Mouse (Mus musculus) adrenal gland, adult 8-10 months (tissue): ENCODE data around the gene Kcns3. TPM values are rescaled to one million over a fixed set of nuclear protein-coding genes. Genes with fewer than 3 reads are reported as not detected.
A peak's percentile ranks its signal among the peaks of the same experiment; 100 is the strongest.

Source experiments
- DNase-seq: peaks from one replicate; pipeline ENCODE4 v3.0.0; 2022
- total RNA-seq, 4 experiments: library from RNA; stranded (reverse); gene quantifications; 2 replicates each; pipeline ENCODE4 v1.2.4; 2022

Gene Kcns3
- 1 to 10 TPM; 2.6 to 7.6 (median 3.8) TPM for total RNA-seq

DNA sequence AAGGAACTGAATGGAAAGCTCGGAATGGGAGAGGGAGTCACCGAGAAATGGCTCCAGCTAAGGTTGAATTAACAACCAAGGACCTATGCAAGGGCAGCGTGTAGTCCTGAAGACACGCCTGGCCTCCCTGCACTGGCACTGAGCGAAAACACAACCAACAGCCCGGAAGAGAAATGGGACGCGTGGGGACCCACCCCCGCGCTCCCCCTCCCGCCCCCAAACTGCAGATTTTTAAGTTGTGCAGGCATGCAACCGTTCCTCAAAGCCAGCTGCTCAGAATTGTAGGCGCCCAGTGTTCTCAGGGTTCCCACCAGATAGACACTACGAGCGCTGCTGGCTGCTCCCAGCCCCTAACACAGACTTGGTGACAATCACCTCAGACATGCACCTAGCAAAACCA lies at the start of gene Kcns3:
TSS of gene Kcns3 (minus strand) at position 42 of the 400 bp plus-strand sequence.
- DNase-seq: no peak

DNA sequence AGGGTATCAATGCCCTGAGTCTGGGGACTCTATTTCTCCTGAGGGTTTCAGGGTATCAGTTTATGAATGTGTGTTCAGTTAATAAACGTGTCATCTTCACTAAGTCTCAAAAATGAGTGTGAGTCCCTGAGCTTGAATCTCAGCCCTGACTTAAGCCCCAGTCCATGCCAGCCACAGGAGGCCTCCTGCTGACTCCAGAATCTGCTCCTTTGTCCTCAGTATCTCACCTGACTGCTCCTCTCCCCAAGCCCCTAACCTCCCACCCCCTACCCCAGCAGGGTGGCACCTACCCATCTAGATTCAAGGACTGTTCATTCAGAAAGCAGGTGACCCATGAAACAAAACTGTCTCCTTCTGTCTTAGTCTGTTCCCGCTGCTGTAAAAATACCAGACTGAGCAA lies 47.7 kb upstream of the Kcns3 start:
- DNase-seq: no peak

DNA sequence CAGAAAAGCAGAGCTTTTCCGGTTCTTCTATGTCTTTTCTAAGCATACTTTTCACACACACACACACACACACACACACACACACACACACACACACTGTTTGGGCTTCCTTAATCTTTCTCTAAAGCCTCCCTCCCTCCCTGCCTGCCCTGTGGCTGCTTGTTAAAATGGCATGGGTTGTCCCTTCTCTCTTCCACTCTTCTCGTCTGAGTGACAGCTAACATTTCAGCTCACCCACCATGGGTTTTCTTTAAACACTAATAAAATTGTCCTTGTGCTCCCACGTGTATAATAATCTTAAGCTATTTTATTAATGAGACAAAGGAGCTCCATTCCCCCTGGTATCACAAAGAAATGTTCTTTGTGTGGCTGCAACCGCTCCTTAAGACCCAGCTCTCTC lies 47.2 kb upstream of the Kcns3 start:
- no peak for DNase-seq

DNA sequence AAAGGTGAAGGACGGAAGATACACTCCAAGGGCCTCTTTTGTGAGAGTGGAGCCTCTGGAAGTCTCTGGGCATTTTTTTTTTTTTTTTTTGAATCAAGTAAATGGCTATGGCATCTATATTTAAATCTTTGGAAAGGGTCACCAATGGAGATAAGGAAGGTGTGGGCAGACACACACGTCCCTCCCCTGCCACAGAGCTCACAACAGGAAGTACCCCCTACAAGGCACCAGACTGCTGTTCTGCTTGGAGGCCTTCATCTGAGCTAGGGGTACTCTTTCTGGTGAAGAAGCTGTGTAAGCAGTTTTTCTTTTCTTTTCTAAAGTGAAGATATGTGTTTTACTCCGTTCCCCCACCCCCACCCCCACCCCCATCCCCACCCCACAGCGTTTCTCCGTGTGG lies 46.0 kb upstream of the Kcns3 start:
- no peak for DNase-seq

DNA sequence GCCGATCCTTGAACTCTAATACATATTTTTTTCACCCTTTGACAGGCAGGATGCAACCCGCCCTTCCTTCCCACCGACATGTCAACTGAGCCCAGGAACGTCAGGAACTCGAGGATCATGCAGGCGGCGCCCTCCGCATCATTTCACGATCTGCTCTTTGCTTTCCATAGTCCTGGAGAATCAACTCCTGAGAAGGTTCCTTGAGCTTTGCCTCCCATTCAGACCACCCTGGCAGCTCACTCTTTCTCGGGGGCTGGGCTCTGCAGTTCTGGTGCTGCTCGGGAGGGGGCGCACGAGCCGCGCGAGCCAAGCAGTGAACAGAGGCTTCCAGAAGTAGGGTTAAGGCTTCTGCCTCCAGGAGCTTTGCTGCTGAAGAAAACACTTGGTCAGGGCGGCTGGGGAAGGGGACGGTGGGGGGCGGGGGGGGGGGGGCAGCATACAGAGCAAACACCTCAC lies 45.3 kb upstream of the Kcns3 start:
- peak; percentile 51 for DNase-seq

DNA sequence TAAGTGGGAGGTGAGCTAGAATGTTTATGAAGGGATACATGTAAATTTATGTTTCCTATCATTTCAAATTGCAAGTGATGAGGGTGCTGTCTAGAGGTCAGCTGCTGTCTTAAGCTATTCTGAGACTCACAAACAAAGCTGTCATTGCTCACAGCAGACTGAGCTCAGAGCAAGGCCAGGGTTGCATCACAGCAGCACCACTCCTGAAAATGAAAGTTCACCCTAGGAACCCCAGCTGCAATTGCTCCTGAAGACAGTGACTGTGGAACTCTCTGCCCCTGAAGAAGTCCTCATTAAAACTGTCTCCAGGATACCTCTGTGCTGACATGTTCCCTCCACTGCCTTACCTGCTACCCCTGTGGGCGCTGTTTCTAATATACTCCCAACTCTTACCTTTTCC lies 44.2 kb upstream of the Kcns3 start:
- no peak for DNase-seq

DNA sequence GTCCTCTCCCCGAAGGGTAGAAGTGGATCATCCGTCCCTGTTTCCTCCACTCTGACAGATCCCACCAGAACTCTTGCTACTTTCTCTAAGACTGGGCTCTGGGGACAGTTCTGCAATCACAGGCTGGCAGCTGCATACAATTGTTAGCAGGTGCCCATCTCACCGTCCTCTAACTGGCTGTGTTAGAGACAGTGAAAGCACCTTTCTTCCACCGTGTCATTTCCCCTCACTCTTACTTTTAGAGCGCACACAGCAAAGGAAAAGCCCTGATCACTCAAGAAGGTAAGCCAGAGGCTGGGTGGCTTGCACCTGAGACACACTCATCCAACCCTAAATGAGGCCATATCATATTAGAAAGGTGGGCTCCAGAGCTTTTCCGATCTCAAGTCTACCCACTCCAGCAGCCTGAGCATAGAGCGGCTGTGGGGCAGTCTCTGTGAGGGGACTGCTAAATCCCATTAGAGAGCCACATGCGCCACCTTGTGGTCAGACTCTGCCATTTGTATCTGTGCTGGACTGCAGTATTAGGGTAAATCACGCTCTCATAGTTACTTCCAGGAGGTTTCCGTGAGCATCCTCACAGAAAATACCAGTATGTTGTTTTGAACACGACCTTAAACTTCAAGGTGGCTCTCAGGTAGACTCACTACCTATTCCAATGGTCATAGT lies 27.8 kb upstream of the Kcns3 start:
- DNase-seq: peak; percentile 64

DNA sequence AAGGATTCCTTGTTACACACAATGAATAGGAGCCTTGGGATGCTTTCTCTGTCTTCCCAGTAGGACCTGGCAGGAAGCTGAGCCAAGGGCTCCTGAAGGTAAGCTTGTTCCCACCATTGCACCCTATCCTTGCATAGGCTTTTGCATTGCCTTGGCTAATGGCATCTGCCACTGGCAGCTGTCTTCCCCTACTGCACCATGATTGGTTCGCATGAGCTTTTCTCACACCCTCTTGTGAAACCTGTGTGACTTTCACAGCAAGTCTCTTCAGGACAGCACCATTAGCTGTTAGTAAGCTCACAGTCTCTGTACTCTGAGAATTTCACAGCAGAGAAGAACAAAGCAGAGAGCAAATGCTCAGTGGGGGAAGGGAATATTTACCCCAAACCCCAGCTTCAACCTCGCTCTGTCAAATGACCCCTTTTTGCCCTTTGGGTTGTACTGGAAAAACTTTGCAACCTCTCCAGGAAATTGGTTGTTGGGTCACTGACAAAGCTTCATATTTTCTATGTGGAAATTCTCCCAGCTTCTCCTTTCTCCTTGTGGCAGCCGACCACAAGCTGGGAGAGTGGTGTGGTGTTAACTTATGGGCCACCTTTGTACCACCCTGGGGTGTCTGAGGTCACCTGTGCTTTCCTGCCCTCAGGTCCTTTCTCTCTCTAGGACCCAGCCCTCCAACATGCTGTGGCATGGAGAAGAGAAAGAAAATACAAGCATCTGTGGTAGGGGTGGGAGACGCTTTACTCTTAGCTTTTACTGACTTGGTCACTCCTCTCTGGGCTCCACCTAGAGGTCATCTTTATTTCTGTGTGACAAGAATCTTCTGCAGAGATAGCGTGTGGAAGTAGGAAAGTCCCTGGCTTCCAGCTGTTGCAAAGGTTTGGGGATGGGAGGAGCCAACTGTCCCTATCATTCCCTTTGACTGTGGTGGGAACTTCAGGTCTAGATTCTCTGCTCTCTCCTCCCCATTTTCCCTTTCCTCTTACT lies 26.8 kb upstream of the Kcns3 start:
- DNase-seq: no peak

DNA sequence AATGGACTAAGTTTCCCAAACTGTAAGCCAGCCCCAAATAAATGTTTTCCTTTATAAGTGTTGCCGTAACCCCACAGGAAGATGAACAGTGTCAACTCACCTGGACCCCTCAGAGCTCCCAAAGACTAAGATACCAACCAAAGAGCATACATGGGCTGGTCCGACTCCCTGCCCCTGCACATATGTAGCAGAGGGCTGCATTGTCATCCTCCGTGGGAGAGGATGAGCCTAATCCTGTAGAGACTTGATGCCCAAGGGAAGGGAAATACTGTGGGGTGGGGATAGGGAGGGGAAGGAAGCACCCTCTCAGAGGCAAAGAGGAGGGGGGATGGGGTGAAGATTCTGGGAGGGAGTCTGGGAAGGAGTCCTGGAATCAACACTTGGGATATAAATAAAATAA lies 7.8 kb upstream of the Kcns3 start:
- DNase-seq: no peak

DNA sequence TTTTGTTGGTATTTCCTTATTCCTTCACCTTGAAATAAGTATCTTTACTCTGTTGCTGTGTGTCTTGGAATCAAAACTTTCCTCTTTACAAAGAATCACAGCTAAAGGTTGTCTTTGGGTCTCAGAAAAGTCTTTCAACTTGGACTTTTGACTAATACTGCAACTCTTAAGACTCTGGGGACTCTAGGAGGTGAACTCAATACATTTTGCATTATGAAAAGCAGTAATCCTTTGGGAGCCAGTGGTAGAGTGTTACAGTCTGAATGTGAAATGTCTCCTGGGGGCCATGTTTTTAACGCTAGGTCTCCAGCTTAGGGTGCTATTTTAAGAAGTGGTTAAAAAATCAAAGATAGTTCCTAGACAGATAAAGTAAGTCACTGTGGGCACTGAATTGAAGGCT lies 4.3 kb upstream of the Kcns3 start:
- DNase-seq: no peak

- DNase-seq: no peak
Observed at GRCm38 (mm10) chr12:11153587-11153986, 2.7 kb upstream of the Kcns3 start.

GRCm38 (mm10) chr12:11150192-11150935 lies 492 bp downstream of the Kcns3 start:
- DNase-seq: peak; percentile 15

DNA sequence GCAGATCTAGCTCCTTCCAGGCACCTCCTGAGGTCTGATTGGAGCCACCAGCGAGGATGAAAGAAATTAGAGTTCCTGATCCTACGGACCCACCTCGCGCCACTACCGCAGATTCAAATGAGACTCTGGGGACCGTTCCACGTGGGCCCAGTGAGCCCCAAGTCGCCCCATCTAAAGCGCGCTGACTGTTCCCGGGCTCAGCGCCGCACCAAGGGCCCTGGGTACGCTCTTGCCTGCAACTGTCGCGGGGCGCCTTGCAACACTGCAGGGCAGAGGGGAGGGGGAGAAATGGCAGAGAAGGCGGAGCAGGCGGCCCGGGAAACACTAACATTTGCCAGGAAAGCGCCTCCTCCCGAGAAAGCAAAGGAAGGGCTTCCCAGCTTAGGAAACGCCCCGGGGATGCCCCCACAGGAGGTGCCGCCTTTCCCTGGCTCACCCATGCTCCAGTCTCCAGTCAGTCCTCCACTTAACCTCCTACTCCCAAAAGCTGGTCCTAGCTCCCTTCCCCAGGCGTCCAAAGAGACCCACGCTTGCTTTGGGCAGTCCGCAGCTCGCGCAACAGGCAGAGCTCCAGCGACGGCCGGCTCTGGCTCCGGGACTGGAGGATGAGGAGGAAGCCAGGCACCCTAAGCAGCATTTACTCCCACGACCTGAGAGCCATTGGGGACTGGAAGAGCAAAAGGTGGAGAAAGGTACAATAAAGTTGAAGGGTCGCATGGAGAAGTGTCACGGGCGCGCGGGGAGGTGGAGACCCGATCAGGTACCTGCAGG lies 1.2 kb downstream of the Kcns3 start:
- peak; percentile 49 for DNase-seq

DNA sequence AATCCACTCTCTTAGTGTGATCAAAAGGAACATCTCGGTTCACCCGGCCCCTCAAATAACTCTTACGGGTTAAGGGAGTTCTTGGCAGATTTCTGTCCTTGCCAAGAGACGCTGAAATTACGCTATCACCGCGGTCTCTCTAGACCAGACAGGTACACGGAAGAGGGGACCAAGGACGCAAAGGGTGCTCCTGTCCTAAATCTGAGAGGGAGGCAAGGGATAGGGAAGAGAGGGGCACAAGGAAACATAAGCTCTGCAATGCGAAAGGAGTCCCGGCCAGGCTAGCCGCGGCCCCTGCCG lies 1.8 kb downstream of the Kcns3 start:
- no peak for DNase-seq

DNA sequence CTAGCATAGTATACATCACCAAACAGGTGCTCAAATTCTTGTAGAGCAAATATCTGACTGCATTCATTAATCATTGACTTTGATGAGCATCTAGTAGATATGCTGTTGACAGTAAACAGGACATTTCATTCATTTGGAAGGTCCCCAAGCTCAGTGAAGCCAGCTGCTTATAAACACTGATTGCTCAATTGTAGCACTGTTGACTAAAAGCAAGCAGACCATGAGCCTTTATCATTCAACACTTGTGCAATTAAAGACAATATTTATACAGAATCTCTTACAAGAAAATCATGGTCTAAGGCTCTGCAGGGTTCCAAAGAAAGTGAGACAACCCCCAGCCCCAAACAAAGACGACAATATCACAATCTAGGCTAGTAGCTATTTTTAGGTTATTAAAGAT lies 6.0 kb downstream of the Kcns3 start:
- no peak for DNase-seq

- DNase-seq: no peak
Observed at GRCm38 (mm10) chr12:11132418-11132817, 18.4 kb downstream of the Kcns3 start.

- DNase-seq: no peak
Observed at GRCm38 (mm10) chr12:11129188-11129587, 21.7 kb downstream of the Kcns3 start.

GRCm38 (mm10) chr12:11126186-11126759 lies 24.6 kb downstream of the Kcns3 start:
- no peak for DNase-seq

DNA sequence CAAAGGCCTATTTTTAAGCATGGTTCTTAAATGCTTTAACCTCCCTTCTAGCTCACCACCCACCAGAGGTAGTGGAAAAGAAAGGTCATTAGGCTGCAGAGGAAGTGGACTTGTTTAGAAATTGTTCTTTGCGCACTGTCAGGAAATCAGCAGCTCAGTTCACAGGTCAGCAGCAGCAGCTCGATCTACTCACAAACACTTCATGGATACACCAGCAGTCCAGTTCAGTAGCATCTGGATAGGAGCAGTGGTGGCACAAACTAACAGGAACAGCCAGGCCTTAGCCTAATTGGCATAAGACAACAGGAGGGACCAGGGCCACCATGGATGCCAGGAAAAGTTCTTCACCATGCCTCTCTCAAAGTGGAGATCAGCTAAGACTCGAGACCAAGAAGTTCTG lies 49.3 kb downstream of the Kcns3 start:
- DNase-seq: no peak

DNA sequence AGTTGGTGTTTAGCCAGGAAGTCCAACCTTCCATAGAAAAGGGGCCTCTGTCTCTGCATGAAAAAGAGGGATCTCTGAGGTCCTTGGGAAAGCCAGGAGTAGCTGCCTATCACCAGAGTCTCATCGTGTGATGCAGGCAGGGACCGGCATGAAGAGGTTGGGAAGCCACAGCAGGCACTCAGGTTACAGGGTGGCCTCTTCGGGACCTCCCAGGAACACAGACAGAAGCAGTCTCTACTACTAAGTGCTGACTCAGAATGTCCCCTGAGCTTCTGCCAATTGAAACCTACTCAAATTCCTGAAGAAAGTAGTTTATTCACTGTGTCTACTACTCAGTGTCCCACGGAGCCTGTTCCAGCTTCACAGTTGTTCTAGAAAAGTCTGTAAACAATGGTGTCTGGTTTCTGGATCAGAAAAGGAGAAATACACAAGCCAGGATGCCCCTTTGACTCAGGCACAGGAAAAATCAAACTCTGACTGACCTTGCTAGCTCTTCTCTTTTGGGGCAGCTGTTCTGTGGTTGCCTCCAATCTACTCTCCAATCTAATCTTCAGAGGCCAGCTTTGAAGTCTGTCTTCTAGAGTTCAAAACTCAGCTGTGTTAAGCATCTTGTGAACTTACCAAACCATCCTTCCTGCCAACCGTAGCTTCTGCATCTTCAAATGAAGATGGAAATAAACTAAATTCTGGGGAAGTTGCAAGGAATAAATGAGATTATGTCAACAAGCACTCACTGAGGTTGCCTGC lies 62.1 kb downstream of the Kcns3 start:
- DNase-seq: no peak

- no peak for DNase-seq
Observed at GRCm38 (mm10) chr12:11086866-11087265, 64.0 kb downstream of the Kcns3 start.
